Mouse (Mus musculus) midbrain, embryonic 14.5 days (tissue): ENCODE data around the gene Srsf10. TPM values are rescaled to one million over a fixed set of nuclear protein-coding genes. Genes with fewer than 3 reads are reported as not detected.

ENCODE experiments used
- ATAC-seq: fragments of 200-750 bp; cut with Nextera tagmentation; 2 replicates; pipeline ENCODE4 v1.8.0; 2017; ENCODE audit warnings: moderate number of reproducible peaks, moderate library complexity; ENCODE audit not compliant: low FRiP score, low TSS enrichment
- DNase-seq: peaks from one replicate; pipeline ENCODE4 v3.0.0-alpha.2; 2015
- H3K27ac ChIP-seq: fragments of 300-500 bp; sonication (generic); replicated peaks from 2 replicates; pipeline ENCODE4 v1.5.1; 2014; ENCODE audit warnings: mild to moderate bottlenecking, low read depth, low read length, moderate library complexity
- H3K27me3 ChIP-seq: fragments of 300-500 bp; sonication (generic); 2 replicates; pipeline ENCODE4 v1.6.1; 2014; ENCODE audit warnings: low read length, control low read depth, mixed read lengths; ENCODE audit not compliant: control insufficient read depth, insufficient read depth
- H3K36me3 ChIP-seq: fragments of 300-500 bp; sonication (generic); 2 replicates; pipeline ENCODE4 v1.6.1; 2014; ENCODE audit warnings: low read length, control low read depth; ENCODE audit not compliant: control insufficient read depth, insufficient read depth
- H3K4me1 ChIP-seq: fragments of 300-500 bp; sonication (generic); 2 replicates; pipeline ENCODE4 v1.6.1; 2014; ENCODE audit warnings: mild to moderate bottlenecking, antibody characterized with exemption, low read length, control low read depth; ENCODE audit not compliant: control insufficient read depth, insufficient read depth
- H3K4me2 ChIP-seq: fragments of 300-500 bp; sonication (generic); 2 replicates; pipeline ENCODE4 v1.6.1; 2014; ENCODE audit warnings: mild to moderate bottlenecking, low read length, moderate library complexity
- H3K4me3 ChIP-seq: fragments of 300-500 bp; sonication (generic); replicated peaks from 2 replicates; pipeline ENCODE4 v1.5.1; 2014; ENCODE audit warnings: low read depth, low read length
- H3K9ac ChIP-seq: fragments of 300-500 bp; sonication (generic); replicated peaks from 2 replicates; pipeline ENCODE4 v1.6.1; 2014; ENCODE audit warnings: mild to moderate bottlenecking, low read length, moderate library complexity
- H3K9me3 ChIP-seq: fragments of 300-500 bp; sonication (generic); 2 replicates; pipeline ENCODE4 v1.6.1; 2016; ENCODE audit warnings: low read length, control low read depth, mixed read lengths; ENCODE audit not compliant: control insufficient read depth
- WGBS: fragments of 180-500 bp; shearing (Covaris S2); extraction: QIAGEN DNeasy Blood & Tissue Kit; methylation state at CpG from one replicate; pipeline ENCODE4 v1.1.7; 2014; 5-methylcytosine and 5-hydroxymethylcytosine counted together
- polyA plus RNA-seq: library from polyadenylated mRNA; unstranded; fragments of >200 nt; fragmentation: Nextera tagmentation; extraction: Ambion mirVana; gene quantifications from 2 replicates; pipeline ENCODE4 v1.2.1, GENCODE M21; 2014

The Srsf10 gene
- polyA plus RNA-seq, 1 experiment from 2014 or later, result 266 TPM

DNA sequence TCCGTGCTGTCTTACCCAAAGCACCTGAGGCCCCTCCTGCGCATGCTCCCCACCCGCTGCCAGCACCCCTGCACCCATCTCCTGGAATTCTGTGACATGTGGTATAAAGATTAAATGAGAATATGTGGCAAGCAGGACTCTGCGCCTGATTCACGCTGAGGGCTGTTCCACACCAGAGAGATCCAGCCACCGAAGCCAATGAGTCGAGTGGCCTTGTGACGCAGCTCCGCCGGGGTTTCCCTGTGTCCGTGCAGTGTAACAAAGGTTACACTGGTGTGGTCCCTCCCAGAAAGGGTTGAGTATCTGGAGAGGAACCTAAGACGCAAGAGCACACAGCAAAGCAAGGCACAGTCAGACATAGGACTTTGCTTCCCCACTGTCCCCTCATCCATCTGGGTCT lies 30.1 kb downstream of the Srsf10 start:
- Histone ChIP-seq H3K4me3 (no peak overlapping the region), H3K27ac (no peak overlapping the region), H3K36me3 (no peaks in the 10 kb centered on the region), H3K9ac (no peak overlapping the region), H3K9me3 (no peaks in the 10 kb centered on the region), H3K4me1 (no peaks in the 10 kb centered on the region), H3K4me2 (no peak overlapping the region), H3K27me3 (no peaks in the 10 kb centered on the region)
- 94% methylated on average over 12 of the region's 12 CpGs for WGBS
- ATAC-seq, result no peak
- DNase-seq, result no peak

GRCm38 (mm10) chr4:135886184-135886583 lies 30.6 kb downstream of the Srsf10 start:
- H3K4me3 ChIP-seq, result no peak overlapping the region
- no peaks in the 10 kb centered on the region for H3K36me3 ChIP-seq
- DNase-seq (no peak), ATAC-seq (no peak)
- no peak overlapping the region for H3K4me2 ChIP-seq
- H3K9me3 ChIP-seq, result no peaks in the 10 kb centered on the region
- no peaks in the 10 kb centered on the region for H3K27me3 ChIP-seq
- WGBS, result 85% methylated on average over 4 of the region's 4 CpGs
- H3K27ac ChIP-seq, result no peak overlapping the region
- no peaks in the 10 kb centered on the region for H3K4me1 ChIP-seq
- no peak overlapping the region for H3K9ac ChIP-seq

DNA sequence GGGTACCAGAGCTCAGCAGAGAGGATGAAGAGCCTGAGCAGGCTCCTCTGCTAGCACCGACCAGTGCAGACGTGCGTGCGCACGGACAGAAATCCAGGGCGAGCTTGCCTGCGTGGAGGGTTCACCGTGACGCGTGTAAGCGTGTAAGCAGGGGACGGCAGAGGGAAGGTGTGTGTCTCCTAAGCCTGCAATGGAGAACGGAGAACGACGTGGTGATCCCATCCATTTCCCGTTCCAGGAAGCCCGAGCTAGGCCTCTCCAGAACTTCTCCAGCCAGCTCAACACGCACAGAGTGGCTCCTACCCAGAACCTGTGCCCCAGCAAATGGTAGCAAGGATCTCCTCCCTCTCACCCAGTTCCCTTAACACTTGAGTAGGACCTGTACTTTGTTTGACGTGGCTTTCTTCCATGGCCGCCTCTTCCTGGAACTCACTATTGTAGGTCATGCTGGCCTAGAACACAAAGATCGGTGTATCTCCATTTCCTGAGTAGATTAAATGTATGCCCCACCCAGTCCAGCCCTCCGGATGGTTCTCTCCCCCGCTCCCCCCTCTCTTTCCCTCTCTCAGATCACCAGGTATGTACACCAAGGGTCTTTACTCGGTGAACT lies 33.0 kb downstream of the Srsf10 start:
- 95% methylated on average over 24 of the region's 24 CpGs for WGBS
- no peak overlapping the region for H3K9ac ChIP-seq
- no peak for ATAC-seq
- H3K4me1 ChIP-seq, result no peaks in the 10 kb centered on the region
- no peaks in the 10 kb centered on the region for H3K9me3 ChIP-seq
- H3K27me3 ChIP-seq, result no peaks in the 10 kb centered on the region
- no peak overlapping the region for H3K4me3 ChIP-seq
- H3K36me3 ChIP-seq, result no peaks in the 10 kb centered on the region
- no peak overlapping the region for H3K4me2 ChIP-seq
- H3K27ac ChIP-seq, result no peak overlapping the region
- DNase-seq, result no peak

DNA sequence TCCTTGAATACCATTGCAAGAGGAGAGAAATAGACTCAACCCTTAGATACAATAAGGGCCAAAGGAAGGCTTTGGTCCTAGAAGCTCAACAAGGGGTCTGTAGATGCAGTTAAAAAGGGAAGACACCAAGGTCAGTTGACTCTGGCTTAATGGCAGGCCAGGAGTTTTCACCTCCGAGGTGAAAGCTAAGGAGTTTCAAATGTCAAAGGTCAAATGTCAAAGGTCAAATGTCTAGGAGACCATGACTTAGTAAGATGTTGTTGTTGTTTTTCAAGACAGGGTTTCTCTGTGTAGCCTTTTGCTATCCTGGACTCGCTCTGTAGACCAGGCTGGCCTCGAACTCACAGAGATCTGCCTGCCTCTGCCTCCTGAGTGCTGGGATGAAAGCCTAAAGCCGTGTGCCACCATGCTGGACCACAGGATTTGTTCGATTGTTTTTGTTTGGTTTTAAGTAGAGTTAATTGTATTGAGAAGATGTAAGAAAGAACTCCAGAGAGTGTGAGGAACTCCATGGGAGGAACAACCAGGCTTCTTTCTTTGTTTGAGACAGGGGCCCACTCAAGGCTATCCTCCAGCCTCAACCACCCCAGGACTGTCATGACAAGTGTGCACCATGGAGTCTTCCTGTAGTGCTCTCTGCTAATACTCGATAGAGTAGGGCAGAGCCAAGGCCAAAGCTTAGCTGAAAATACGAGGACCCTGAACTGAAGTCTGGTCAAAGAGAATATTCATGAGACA lies 33.8 kb downstream of the Srsf10 start:
- Histone ChIP-seq H3K27me3 (no peaks in the 10 kb centered on the region), H3K27ac (no peak overlapping the region), H3K9ac (no peak overlapping the region), H3K9me3 (no peaks in the 10 kb centered on the region), H3K36me3 (no peaks in the 10 kb centered on the region), H3K4me2 (no peak overlapping the region), H3K4me1 (no peaks in the 10 kb centered on the region), H3K4me3 (no peak overlapping the region)
- no peak for ATAC-seq
- whole genome bisulfite sequencing, result 85% methylated on average over 7 of the region's 7 CpGs
- peak; percentile 7 for DNase-seq

DNA sequence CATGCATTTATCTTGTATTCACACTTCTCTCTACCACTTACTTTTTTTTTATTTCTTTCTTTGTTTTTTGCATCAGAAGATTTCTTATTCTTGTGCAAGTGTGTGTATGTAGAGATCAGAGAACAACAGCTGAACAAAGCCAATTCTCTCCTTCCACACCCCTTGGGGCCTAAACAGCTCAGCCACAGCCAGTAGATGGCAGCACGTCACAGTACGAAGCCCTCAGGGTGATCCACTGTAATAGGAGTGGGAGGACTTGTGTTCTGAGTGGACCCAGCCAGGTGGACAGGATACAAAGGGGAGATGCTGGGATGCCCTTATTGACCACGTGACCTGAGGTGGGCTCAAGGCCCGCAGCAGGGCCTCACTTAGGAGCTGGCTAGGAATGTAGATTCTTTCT lies 34.3 kb downstream of the Srsf10 start:
- H3K4me2 ChIP-seq, result no peak overlapping the region
- H3K4me3 ChIP-seq, result no peak overlapping the region
- H3K27me3 ChIP-seq, result no peaks in the 10 kb centered on the region
- H3K9ac ChIP-seq, result no peak overlapping the region
- H3K9me3 ChIP-seq, result no peaks in the 10 kb centered on the region
- no peaks in the 10 kb centered on the region for H3K4me1 ChIP-seq
- DNase-seq (peak; percentile 82), ATAC-seq (peak; percentile 48; the same call in 1 of the 2 replicates)
- H3K36me3 ChIP-seq, result no peaks in the 10 kb centered on the region
- no peak overlapping the region for H3K27ac ChIP-seq
- 6% methylated on average over 4 of the region's 4 CpGs for WGBS

- H3K9ac ChIP-seq, result no peak overlapping the region
- DNase-seq, result no peak
- 81% methylated on average over 2 of the region's 2 CpGs for WGBS
- no peaks in the 10 kb centered on the region for H3K27me3 ChIP-seq
- no peaks in the 10 kb centered on the region for H3K36me3 ChIP-seq
- H3K4me1 ChIP-seq, result no peaks in the 10 kb centered on the region
- H3K4me2 ChIP-seq, result no peak overlapping the region
- H3K9me3 ChIP-seq, result no peaks in the 10 kb centered on the region
- no peak overlapping the region for H3K4me3 ChIP-seq
- no peak overlapping the region for H3K27ac ChIP-seq
- ATAC-seq, result no peak
These were observed 36.0 kb downstream of the Srsf10 start for GRCm38 (mm10) chr4:135891539-135891938.

DNA sequence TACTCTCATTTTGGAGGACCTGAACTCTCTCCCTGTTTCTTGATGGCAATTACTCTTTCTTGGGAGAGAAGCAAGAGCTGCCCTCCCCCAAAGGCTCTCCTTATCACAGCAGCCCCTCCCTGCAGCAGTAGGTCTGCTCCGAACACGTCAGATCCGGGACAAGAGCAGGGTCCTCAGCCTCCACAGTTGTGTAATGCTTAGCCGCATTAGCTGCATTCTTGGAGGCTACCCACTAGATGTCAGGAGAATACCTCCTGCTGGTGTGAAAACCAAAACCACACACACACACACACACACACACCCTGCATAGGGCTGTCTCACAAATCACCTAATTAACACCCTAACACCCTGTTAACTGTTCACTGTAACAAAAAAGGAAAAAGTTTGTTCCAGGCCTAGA lies 37.3 kb downstream of the Srsf10 start:
- ATAC-seq (no peak), DNase-seq (no peak)
- no peak overlapping the region for H3K4me3 ChIP-seq
- no peak overlapping the region for H3K4me2 ChIP-seq
- H3K27me3 ChIP-seq, result no peaks in the 10 kb centered on the region
- whole genome bisulfite sequencing, result 80% methylated on average over 4 of the region's 4 CpGs
- H3K9ac ChIP-seq, result no peak overlapping the region
- no peaks in the 10 kb centered on the region for H3K9me3 ChIP-seq
- no peaks in the 10 kb centered on the region for H3K36me3 ChIP-seq
- no peak overlapping the region for H3K27ac ChIP-seq
- H3K4me1 ChIP-seq, result no peaks in the 10 kb centered on the region

- ATAC-seq (no peak), DNase-seq (no peak)
- no peak within 1 kb of the TSS for H3K9ac ChIP-seq
- H3K4me1 ChIP-seq, result no peaks in the 10 kb centered on the region
- H3K27me3 ChIP-seq, result no peaks in the 10 kb centered on the region
- no peak within 1 kb of the TSS for H3K27ac ChIP-seq
- H3K4me2 ChIP-seq, result no peak within 1 kb of the TSS
- H3K4me3 ChIP-seq, result no peak within 1 kb of the TSS
- 56% methylated on average over 8 of the region's 8 CpGs for WGBS
- no peaks in the 10 kb centered on the region for H3K36me3 ChIP-seq
- H3K9me3 ChIP-seq, result no peaks in the 10 kb centered on the region
These were observed 39.6 kb downstream of the Srsf10 start, which contains the start of gene Cnr2 for GRCm38 (mm10) chr4:135895071-135895571. Gene Cnr2 (plus strand): TSS chr4:135895394.

DNA sequence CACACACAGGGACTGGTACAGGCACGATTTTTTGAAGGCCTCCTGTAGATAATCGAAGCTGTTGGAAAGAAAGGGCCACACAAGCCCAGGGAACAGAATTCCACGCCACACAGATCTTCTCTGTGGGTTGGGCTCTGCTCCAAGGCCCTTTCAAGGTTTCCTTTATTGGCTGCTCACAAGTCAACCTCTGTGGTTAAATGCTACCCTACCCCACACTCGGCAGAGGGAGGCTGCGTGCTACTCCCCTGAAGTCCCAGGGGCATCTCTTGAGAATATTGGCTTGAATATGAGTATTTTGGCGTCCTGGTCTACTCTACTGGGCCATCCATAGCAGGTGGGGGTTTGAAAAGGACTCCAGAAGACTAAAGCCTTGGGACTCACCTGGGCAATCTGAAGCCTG lies 40.6 kb downstream of the Srsf10 start:
- WGBS, result 81% methylated on average over 6 of the region's 6 CpGs
- Histone ChIP-seq H3K9me3 (no peaks in the 10 kb centered on the region), H3K36me3 (no peaks in the 10 kb centered on the region), H3K4me2 (no peak overlapping the region), H3K9ac (no peak overlapping the region), H3K27ac (no peak overlapping the region), H3K4me1 (no peaks in the 10 kb centered on the region), H3K4me3 (no peak overlapping the region), H3K27me3 (no peaks in the 10 kb centered on the region)
- ATAC-seq (no peak), DNase-seq (no peak)
